Mouse (Mus musculus) adrenal gland, adult 2 months (tissue): Measurements from ENCODE around the gene Dpm3. TPM values are rescaled to one million over a fixed set of nuclear protein-coding genes. Genes with fewer than 3 reads are reported as not detected.

ENCODE experiments used
- DNase-seq: peaks from one replicate; pipeline ENCODE4 v3.0.0; 2021
- polyA plus RNA-seq: library from polyadenylated mRNA; depleted of rRNA; stranded (reverse); fragments of >200 nt; gene quantifications from 2 replicates; pipeline ENCODE4 v1.2.3, GENCODE M21; 2012
- total RNA-seq, 2 experiments: library from RNA; stranded (reverse); gene quantifications; 2 replicates each; pipeline ENCODE4 v1.2.3; 2021

Gene Dpm3
- total and polyA plus RNA-seq, 3 experiments = 134 to 509 (median 150) TPM

DNA sequence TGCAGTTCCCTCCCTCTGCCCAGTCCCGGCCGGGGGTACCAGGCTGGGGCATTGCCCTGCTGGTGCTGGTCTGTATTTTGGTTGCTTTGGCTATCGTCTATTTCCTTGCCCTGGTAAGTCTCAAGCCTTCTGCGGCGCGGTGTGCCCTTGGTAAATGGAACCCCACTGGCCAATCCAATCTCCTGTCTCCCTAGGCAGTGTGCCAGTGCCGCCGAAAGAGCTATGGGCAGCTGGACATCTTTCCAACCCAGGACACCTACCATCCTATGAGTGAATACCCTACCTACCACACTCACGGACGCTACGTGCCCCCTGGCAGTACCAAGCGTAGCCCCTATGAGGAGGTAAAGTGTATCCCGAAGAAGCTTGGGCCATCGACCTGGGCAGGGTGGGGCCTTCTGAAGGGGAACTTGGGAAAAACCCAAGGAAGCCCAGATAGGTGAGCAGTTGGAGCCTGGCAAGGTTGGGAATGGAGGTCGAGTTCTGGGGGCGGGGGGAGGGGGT is 27.3 kb upstream of the Dpm3 start:
- DNase-seq = no peak

DNA sequence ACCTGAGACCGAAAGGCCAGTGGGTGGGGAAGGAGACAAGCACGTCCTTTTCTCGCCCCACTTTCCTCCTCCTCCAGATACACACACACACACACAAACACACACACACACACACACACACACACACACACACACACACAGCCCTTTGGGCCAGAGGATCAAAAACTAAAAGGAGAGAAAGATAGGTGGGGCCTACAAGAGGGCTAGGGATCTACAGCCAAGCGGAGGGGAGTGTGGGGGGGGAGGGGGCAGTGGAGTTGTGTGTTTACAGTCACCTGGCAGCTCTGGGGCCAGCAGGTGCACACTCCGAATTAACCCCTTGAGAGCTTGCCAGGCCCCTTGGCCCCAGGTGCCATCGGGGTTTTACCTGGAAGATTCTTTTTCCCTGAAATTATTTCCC is 26.5 kb upstream of the Dpm3 start:
- no peak for DNase-seq

DNA sequence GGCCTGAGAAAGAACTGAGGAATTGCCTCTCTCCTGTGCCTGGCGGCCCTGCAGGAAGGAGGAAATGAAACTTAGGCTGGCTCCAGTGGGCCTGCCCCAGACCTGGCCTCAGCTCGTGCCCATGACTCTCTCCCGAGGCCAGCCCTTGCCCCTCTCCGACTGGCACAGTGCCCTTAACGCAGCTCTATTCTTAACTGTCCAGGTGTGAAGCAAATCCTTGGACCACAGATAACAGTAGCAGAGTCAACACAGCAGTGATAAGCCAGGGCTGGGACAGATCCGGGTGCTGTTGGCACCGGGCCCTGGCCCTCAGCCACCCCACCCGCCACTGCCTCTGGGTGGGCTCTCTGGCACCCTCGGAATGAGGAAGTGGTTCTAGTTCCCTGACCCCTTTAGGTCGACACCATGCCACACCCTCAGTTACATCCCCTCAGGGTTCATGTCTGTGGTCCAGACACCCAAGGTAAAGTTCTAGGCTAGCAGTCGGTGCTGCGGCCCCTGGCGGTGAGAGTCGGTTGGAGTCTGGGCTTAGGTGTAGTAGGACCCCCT is 25.5 kb upstream of the Dpm3 start:
- DNase-seq = no peak

GRCm38 (mm10) chr3:89236516-89236915 is 22.6 kb upstream of the Dpm3 start:
- no peak for DNase-seq

DNA sequence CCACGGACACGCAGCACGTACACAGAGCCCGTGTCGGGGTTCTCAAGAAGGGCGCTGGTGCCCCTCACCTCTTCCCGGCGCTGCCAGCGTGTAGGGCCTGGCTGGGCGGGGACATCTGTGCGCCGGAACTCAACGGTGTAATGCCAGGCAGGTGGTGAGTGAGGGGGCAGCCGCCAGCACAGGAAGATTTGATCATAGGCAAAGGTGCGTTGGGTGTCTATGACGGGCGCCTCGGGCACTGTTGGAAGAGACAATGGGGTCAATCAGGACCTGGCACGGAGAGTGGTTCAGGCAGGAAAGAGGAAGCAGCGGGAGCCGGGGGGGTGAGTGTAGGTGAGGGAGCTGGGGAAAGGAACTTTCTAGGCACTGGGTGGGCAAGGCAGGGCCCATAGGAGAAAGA is 21.5 kb upstream of the Dpm3 start:
- no peak for DNase-seq

GRCm38 (mm10) chr3:89238494-89238893 is 20.7 kb upstream of the Dpm3 start:
- DNase-seq = no peak

- peak; percentile 52 for DNase-seq
Measured at GRCm38 (mm10) chr3:89242331-89242895, 16.7 kb upstream of the Dpm3 start.

DNA sequence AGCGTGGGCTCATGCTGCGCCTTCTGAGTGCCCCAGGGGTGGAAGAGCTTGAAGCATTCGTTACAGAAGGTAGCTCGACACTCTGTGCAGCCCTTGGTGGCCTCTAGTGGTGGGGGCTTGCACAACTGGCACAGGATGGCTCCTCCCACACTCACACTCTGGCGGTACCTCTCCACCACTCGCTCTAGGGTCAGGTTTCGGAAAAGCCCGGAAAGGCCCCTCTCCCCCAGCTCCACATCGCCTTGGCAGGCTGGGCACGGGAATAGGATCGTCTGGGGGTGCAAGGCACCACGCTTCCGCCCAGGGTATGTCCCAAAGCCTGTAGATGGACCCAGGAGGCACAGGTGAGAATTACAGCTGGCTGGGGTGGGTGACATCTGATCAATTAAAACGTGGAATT is 15.5 kb upstream of the Dpm3 start:
- no peak for DNase-seq

GRCm38 (mm10) chr3:89244158-89244981 is 14.8 kb upstream of the Dpm3 start:
- no peak for DNase-seq

DNA sequence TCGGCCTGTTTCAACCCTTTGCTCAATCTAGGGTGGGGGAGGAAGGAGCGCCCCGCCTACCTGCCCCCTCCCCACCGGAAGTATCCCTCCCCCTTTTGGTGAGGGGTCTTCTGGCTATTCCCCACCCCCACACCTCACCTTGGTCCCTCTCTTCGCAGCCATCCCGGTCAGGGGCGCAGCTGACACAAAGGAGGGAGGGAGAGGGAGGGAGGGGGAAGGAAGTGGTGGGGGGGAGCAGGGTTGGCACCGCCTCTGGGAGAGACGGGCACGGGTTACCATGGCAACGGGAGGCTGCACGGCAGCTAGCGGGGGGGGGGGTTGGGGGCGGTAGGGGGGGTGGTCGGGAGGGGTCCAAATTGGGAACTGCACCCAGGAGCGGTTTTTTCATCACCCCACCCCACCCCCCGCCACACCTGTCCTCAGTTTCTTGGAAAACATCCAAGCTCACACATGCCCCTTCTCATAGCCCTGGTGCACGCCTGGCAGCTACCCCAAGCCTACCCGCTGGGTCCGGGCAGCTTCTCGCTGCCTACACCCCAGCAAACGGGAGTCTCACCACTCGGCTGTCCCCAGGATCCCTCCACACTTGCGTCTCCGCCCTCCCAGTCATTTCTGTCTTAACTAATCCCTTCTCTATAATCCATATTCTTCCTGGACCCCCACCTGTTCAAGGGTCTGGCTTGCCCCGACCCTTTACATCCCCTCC is 14.0 kb upstream of the Dpm3 start:
- DNase-seq = no peak

GRCm38 (mm10) chr3:89245688-89246171 is 13.4 kb upstream of the Dpm3 start, which contains the start of gene Krtcap2:
Gene Krtcap2 (plus strand): TSS chr3:89245966.
- DNase-seq = no peak

GRCm38 (mm10) chr3:89246261-89247100 is 12.7 kb upstream of the Dpm3 start, which contains the start of gene Trim46:
Gene Trim46 (minus strand): TSS chr3:89246309.
- peak; percentile 93 for DNase-seq

DNA sequence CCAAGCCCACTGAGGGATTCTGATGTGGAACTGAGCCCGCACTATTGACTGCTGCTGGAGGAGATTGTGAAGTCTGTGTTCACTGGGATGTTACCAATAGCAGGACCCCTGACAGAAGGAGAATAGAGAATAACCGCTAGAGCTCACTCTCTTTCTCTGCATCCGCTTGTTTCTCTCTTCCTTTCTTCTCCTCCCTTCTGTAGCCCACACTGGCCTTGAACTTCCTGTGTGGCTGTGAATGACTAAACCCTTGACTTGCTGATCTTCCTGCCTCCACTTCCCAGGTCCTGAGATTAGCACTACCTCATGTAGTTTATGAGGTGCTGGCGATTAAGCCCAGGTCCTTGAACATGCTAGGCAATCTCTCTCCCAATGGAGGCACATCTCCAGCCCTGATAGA is 11.7 kb upstream of the Dpm3 start:
- no peak for DNase-seq

DNA sequence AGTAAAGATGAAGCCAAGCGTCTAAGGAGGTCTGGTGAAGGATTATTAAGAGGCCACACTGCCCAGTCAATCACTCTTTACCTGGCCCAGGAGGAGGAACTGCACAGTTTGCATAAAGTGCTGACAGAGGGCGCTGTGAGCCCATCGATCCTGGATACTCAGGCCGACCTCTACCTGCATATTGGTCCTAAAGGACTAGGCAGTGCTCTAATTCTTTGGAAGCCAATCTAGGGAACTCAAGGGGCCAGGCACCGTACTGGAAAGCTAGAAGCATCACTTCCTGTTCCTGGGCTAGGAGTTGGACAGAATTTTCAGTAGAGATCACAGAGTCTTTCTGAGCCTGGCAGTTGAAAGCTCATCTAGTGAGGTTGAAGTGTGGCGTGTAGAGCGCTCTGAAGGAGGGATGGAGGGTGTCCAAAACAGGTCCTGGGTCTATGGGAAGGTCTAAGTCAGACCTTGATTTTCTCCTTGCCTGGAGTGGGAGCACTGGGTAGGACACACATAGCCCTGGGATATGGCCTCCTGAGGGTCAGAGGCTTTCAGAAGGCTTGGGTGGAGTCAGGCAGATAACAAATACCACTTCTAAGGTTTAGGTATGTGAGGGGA is 8.6 kb upstream of the Dpm3 start:
- peak; percentile 73 for DNase-seq

DNA sequence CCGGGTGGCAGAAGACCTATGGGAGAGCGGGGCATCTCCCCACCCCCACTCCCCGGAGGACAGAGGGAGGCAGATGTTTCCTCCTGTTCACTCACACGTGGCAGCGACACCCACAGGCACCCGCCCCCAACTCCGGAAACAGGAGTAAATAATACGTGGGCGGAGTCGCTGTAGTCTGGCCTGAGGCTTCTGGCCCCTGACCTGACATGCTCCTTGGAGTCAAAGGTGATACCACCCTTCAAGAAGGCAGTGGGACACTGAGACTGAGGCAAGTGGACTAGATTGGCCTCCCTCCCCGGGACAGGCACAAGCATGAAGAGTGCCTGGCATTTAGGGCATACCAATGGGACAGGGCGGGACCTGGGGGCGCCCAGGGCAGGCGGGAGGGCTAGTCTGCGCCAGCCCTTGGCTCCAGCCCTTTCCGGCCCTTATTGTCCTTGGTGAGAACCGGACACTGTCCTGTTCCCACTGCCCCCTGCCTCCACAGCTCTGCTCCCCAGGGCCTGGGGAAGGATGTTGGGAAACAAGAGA is 7.7 kb upstream of the Dpm3 start:
- peak; percentile 67 for DNase-seq

DNA sequence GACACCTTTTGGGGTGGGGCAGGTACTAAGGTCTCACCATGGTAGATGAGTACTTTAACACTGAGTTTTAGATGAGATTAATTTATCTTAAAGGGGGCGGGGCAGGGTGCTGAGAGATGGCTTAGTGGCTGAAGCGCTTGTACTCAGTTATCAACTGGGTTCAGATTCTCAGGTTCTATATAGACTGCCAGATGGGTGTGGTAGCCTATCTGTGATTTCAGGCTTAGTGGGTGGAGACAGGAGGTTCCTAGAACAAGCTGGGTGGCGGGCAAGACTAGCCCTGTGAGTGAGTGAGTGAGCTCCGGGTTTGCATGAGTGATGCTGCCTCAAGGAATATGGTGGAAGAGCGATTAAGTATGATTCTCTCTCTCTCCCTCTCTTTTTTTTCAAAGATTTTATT is 4.2 kb upstream of the Dpm3 start:
- no peak for DNase-seq

DNA sequence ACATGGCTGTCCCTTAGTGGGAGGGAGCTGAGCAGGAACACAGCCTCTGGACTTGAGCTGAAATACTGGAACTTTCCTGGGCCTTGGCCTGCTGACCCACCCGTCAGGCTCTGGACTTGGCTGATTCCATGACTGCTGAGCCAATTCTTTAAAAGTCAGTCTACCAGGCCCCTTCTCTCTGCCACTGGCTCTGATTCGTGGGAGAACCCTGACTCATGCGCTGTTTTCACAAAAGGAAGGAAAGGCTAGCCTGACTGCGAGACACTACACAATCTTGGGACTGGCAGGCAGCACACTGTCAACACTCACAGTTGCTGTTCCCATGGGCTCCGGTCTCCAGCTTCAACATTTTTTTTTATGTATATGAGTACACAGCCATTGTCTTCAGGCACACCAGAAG is 3.0 kb upstream of the Dpm3 start:
- no peak for DNase-seq

DNA sequence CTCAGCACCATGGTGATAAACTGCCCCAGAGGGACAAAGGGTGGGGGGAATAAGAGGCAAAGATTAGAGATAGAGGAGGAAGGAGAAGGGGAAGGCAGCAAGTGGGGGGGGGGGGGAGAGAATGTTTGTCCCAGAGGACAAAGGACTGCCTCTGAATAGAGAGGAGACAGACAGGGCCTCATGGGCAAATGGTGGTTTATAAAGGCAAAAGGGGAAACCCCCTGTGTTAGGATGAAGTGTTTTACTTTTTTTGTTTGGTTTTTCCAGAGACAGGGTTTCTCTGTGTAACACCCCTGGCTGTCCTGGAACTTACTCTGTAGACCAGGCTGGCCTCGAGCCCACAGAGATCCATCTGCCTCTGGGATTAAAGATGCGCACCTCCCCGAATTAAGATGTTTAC is 1.1 kb downstream of the Dpm3 start:
- no peak for DNase-seq

GRCm38 (mm10) chr3:89262417-89262816 is 3.3 kb downstream of the Dpm3 start:
- DNase-seq = no peak

- peak; percentile 86 for DNase-seq
Measured at GRCm38 (mm10) chr3:89266439-89266893, 7.3 kb downstream of the Dpm3 start.

GRCm38 (mm10) chr3:89268916-89269315 is 9.8 kb downstream of the Dpm3 start:
- no peak for DNase-seq
